Mouse (Mus musculus): ENCODE measurements around the gene Cym.

Cym gene

DNA sequence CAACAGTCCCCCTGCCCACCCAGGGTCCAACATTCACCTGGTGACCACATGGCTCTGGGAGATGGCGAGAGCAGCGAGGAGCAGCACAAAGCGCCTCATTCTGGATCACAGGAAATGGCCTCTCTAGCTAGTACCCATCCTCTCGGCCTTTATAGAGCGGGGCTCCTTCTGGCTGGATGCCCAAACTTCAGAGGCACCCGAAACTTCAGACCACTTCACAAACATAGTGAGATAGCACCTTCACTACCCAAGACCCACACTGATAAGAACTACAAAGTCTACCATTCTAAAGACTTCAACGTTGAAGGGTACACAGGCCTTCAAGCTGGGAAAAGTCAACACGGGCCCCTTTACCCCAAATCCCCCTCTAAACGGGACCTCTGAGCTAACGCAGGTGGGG, at the start of gene Cym:
Gene Cym, minus strand, starts transcription at position 125 of the 400 bp plus-strand sequence.
- DNase-seq: no peak

DNA sequence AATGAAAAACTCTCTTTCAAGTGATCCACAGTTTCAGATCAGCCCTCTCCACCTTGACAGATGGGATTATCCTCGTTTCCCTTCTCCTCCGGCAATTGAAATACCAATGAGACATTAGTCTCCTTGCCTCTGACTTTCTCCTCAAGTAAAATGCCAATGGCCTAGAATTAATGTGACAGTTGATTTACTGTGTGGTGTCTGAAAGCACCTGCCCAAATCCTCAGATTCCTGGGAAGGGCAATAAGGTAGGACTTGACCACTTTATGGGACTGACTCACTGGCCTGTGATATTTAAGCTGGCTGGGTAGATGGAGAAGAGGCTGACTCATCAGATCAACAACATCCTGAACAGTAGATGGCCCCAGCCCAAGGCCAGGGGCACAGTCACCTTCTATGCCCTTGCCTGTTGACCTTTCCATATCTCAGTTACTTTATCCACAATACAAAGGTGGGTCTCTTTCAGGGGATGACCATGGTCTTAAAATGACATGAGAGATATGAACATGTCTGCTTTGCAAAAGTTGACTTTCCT, 45.3 kb upstream of the Cym start:
- no peak for DNase-seq

DNA sequence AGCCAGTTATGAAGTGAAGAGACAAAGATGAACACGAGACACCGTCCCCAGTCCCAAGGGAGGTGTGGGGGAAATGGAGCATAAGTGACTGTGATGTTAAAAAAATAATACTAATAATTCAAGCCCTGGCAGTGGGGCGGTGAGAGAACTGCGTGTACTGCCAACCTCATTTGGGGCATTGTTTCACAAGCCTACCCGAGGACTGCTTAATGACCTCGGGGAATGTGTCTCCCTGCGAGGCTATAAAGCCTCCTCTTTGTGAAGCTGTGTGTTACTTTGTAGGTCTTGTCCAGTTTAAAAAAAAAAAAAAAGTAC, 40.3 kb upstream of the Cym start:
- DNase-seq: no peak

DNA sequence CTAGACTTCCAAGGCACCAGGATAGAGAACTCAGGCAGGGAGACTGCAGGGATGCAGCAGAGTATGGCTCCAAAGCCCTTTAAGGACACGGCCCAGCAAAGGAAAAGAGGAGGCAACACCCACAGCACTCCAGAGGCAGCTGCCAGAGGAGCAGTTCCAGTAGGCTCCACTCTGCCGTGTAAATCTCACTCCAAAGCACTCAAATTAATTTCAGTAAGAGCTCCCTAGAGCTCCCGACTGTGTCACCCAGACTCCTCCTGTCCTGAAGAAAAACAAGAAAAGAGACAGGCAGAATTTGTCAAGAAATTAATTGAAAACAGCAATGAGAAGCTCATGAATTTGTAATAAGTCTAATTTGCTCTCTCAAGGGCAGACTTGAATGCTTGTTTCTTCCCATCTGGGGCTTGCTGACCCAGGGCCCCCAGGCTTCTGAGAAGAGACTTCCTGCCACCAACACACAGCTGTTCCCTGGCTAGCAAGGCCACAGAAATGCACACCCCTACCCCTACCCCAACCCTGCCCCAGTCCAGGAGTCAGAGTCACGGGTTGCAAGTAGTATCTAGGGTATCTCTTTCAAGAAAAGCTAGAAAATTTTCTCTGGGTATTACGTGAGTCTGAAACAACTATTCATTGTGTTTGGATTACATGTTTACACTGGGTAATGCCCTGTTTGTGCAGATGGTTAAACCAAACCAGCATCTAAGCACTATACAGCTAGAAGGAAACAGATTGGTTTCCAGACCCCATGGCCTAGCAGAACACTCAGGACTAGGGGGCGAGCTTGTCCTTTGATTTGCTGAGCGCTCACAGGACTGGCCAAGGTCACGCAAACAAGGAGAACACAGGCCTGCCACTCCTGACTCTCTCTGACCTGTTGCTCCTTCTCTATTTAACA, 39.7 kb upstream of the Cym start:
- DNase-seq: no peak

DNA sequence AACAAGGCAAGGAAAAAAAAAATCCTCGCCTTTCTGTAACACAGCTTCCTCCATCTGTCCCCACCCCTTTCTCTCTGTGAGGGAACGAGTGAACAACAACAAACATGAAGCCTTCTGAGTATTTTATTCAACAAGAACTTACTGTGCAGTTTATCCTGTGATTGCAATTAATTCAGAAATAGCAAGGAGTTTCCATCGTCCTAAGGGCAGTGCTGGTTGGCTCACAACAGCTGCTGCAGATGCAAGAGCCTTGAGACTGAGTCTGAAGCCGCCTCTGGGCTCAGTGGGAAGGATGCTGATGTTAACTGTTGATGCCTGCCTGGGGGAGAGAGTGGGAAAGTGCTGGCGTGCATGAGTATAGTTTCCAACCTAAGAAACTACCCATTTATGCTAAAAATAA, 36.4 kb upstream of the Cym start:
- no peak for DNase-seq

DNA sequence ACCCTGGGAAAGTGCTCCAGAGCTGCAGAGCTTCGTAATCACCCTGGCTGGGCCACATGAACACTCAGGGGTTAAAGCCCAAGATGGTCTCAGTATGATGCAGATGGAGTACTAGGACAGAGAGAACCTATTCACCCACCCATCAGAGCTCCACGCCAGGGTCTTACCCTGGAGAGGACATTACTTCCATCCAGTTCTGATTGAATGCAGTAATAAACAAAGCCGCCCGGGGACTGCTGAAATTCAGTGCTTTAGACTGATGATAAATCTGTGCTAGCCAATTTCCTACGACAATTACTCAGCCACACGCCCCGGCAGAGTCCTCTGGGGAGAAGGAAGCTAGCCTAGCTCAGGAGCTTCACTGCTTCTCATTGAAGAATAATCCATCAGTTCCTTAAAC, 35.2 kb upstream of the Cym start:
- DNase-seq: no peak

DNA sequence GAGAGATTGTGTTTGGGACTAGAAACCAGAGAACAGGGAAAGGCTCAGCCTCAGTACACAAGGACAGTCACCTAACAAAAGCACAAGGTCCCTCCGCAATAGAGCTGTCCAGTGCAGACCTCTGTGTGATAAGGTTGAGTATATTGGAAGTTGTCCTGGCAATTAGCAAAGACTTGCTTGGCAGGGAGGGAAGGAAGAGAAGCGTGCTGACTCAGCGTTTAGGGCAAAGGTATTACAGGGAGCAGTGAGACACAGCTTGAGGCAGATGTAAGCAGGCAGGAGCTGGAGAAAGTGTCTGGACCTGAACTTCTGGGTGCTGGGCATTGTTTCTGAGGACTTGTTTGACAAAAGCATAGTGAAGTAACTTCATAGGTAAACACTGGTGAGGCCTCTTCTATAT, 34.5 kb upstream of the Cym start:
- no peak for DNase-seq

DNA sequence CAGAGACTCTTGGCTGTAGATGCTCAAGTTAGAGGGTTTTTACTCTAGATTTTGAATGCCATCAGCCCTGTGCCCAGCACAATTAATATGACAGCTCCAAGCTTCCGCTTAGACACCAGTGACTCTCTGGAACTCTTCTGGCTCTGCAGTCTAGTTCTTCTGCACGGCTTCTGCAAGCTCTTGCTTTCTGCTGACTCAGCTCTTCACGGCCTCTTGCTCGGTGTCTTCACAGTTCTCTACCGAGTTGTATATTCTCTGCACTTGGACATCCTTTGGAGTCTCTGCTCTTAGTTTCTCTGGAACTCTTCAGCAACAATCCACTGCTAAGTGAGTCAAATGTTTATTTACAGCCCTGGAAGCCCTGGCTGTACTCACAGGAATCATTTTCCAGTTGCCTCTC, 32.4 kb upstream of the Cym start:
- no peak for DNase-seq

DNA sequence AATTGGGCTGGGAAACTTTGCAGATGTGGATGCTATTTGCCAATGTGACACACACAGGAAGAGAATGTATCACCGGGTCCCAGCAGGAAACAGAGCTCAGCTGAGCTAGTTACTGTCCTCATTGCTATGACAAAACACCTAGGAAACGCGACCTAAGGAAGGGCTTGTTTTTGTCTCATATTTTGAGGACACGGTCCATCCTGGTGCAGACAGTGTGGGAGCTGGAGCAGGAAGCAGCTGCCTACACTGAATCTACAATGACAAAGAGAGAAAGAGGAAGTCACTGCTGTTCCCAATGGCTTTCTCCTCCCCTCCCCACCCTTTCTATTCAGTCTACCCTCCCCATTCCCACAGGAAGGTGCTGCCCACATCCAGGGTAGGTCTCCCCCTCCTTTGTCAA, 30.5 kb upstream of the Cym start:
- no peak for DNase-seq

DNA sequence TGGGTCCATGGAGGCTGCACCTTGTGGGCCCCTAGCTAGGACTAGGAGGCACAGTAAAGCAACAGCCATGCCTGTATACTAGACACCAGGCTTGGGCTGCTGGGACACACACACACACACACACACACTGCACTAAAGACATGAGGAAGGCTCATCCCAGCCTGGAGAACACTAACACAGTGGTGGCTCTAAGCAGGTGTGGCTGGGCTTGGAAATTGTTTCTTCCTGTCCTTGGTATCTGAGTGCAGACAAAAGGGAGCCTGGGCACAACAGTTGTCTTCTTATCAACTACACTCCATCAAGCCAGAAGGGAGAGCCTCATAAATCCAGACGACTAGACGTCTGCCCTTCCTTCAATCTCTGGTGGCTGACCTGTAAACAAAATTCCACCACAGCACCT, 28.8 kb upstream of the Cym start:
- DNase-seq: no peak

DNA sequence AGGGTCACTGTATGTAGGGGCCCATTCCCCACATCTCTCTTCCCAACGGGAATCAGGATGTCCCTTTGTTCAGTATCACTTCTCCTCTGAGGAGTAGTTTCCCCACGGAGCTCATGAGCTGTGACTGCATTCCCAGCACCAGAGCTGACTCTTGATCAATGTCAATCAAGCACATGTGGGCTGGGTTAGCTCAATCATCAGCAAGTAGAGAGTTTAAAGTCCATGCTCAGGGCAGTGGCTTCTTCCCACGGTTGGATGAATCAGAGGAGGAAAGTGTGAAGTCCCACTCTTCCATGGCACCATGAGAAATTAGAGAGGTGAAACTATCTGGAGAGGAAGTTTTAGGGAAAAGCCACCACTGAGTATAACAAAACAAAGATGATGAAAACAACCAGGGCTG, 27.5 kb upstream of the Cym start:
- no peak for DNase-seq

DNA sequence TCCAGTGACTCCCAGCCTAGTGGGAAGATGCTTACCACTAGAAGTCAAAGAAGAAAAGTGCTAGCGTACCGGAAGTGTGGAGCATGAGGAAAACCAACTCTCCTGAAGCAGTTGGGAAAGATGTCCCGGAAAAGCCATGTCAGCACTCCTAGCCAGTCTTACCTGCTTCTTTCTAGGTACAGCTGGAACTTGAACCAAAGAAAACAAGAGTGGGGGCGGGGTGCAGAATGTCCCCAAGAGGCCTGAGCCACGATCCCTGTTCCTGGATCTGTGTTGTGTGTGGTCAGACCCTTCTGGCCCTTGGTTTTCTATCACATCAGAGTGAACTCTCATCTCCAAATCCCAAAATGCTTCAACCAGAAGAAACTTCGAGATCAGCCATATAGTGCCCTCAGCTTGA, 25.3 kb upstream of the Cym start:
- DNase-seq: no peak

DNA sequence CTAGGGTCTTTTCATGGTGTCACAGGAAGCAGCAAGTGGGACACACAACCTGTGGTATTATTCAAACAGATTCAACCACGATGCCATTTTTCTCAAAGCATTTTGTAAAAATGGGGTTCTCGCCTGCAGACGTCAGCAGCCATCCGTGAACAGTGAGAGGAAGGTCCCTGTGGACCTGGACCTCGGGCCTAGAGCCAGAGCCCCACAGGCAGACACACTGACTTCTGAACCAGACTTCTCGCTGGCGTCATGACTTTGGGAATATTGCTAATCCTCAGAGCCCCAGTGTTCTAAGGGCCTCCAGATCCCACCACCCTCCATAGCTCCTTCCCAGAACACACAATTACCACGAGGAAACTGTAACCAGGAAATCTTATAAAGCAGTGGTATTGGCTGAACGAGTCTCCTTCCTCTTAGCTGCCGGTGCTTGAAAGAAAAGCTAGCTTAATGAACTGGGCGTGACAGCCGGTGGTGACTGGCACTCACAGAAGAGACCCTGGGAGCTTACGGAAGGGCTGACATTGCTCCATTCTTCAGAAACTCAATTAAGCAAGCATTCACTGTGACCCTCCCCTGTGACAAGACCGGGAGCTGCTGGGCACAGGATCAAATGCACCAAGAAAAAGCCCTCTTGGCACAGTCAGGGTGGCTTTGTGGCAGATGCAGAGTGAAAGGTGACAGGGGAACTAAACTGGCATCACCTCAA, 20.0 kb upstream of the Cym start:
- no peak for DNase-seq

DNA sequence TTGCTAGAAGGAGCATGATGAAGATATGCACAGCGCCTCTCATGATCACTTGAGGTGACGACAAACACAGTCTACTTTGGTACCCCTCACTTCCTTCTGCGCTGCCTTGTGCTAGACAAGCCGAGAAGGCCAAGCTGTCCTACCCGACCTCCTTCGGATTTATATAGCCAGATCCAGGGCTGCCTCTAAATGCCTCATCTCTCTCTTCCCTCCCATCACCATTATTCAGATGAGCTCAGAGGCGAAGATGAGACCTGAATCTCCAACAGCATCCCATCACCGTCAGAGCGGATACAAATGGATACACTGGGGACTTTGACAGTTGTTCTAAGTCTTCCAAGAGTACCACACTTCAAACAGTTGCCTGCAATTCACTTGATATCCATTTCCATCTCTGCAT, 18.1 kb upstream of the Cym start, which contains the start of gene Prok1:
Gene Prok1, minus strand, starts transcription at position 101 of the 400 bp plus-strand sequence.
- DNase-seq: no peak

DNA sequence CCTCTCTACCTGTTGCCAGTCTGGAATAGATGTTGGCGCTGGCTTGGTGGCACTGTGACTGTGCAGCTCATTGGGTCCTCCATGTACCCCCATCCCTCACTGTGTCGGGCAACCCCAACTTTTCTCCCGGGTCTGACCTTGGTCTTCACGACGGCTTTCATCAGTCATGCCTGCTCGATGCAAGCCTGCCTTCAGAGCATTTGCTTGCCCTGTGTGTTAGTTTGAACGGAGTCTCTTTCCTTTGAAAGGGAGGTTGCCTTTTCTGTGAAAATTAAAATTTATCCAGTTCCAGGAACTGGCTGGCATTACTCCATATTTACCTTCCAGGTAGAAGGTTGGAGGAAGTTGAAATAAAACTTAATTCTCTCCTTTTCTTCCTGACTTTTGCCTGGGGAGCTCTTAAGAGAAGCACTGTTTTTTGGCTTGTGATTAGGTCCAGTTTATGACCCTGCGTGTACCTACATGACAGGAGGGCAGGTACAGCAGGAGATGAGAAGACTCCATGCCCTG, 17.0 kb upstream of the Cym start:
- DNase-seq: no peak

DNA sequence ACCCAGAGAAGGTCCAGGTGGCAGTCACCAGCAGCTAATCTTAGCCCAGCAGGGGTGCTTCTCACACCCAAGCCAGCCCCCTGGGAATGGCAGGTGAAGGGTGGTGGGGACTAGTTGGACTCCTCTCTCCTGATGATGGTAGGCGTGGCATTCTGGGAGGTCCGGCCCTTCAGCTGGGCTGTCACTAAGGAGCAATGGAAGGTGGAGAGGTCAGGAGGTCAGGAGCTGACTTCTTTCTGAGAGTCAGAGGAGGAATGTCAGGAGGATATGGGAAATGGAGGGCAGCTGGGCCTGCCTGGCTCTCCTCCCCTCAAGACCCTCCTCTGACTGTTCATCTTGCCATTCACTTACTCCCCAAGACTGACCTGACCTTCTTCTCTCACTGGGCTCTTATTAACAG, 16.5 kb upstream of the Cym start:
- DNase-seq: no peak

DNA sequence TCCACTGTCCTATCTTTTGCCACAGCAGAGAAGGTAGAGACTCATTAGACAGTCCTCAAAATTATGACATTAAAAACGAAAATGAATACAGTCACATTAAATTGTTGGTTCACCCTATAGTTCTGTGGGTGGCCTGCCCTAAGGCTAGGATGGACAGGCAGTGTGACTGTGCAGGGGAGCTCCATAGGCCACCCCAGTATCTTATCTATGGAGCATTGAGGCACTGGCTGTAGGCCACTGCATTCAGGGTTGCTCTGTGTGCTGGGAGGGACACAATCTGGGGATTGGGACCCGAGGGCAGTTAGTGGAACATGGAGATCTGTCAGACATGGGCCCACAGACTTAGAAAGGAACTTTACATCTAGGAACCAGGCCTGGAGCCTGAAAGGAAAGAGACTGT, 12.4 kb upstream of the Cym start:
- no peak for DNase-seq

DNA sequence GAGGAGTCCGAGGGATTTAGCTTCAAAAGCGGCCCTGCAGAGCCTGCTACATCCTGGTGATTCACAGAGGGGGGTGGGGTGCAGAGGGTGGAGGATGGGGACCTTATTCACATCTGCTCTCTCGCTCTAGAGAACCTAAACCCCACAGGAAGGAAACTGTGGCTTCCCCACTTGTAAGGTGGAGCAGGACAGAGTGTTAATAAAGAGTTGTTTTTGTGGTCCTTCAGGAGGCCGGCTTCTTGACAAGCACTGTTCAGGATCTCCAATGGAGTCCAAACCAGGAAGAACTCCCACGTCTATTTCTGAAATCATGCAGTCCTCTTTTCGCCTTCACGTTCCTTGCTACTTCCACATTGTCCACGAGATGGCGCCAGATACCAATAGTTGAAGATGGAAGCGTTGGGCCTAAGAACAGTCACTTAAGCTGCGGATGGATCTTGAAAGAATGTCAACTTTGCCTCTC, 11.8 kb upstream of the Cym start:
- peak; percentile 69 for DNase-seq

DNA sequence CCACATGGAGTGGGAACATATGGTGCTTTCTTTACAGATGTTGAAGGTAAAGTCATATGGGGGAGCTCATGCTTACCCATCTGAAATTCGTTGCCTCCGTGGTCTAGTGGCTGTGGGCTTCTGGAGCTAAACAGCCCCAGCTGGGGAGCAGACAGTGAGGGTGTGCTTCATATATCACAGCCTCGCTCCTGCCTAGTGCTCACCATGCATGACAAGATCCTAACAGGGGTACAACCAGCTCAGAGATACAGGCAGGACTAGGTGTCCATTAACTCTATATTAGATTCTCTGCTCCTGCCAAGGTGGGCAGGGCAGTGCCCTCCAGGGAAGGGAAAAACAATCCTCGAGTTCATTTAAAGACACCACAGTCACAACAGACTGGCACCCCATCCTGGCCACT, 9.7 kb upstream of the Cym start:
- no peak for DNase-seq

DNA sequence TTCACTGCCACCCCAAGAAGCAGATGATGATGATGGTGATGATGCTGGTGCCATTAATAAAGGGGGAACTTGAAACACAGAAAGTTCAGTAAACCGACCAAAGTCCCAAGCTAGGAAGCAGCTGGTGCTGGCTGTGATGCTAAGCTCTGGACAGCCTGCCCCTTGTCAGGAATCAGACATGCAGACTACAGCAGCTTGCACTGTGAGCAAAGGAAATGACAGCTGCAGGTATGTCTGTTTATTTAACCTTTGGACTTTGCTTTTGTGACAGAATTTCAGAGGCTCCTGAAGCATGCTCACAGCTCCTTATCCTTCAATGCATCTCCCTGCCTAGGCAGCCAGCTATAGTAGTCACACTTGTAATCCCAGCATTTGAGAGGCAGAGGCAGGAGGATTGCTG, 9.0 kb upstream of the Cym start, which contains the start of gene A630076J17Rik:
Gene A630076J17Rik, plus strand, starts transcription at position 88 of the 400 bp plus-strand sequence.
- no peak for DNase-seq

DNA sequence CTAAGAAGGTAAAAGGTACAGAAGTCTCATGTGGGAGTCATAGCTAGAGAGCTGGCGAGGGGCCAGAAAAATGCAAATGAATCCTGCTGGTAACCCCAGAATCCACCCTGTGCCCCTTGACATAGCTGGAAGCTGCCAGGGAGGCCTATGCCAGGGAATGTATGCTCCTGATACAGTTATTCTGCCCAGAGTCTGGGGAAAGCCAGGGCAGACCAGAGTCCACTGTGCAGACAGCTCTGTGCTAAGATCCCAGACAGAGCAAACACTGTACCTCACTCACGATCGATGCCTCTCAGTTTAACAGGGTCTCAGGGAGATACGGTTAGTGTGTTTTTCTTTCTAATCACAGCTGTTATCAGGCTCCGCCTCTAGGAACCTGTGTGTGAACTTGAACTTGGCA, 8.3 kb upstream of the Cym start:
- no peak for DNase-seq

DNA sequence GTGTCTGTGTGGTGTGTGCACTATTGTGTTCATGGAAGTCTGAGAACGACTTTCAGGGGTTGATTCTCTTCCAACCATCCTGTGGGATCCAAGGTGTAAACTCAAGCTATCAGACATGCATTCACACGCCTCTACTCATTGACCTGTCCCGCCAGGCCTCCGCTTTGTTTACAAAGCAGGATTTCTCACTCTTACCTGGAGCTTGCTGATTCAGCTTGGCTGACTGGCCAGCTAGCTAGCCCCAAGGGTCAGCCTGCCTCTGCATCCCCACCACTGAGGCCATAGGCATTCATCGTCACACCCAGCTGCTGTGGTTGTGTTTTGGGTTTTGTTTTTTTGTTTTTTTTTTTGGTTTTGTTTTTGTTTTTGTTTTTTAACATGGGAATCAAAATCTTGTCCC, 7.7 kb upstream of the Cym start:
- no peak for DNase-seq

DNA sequence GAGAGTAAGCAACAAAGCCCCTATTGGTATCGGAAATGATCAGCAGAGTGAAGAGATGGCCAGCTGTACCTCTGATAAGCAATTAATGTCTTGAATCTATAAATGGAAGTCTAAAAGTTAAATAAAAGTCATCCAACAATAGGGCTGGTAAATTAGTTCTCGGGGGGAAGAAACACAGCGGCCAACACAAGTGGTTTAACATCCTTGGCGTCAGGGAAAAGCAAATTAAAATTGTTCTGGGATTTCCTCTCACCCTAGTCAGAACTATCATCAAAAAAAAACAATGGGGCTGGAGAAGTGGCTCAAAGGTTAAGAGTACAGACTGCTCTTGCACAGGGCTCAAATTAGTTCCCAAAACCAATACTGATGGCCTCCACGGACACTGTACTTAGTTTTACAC, 4.3 kb upstream of the Cym start:
- no peak for DNase-seq

DNA sequence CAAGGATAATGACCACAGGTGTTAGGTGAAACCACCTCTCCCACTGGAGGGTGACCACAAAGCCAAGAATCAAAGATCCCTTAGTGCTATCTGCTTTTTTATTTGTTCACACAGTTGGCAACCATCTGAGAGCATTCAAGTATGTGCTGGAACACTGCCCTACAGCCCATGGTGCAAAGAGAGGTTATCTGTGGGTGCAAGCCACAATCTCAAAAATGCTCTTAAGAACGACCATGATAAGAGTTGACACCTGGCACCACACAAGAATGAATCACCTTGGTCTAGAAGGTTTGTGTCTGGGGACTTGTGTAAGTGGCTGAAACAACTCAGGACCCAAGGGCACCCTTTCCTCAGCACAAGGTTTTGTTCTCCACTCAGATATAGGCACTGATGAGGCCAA, 1.7 kb upstream of the Cym start:
- no peak for DNase-seq

Measured in liver (tissue).